7 mouse cellular contexts compared by ENCODE assay signal in the genomic region with DNA sequence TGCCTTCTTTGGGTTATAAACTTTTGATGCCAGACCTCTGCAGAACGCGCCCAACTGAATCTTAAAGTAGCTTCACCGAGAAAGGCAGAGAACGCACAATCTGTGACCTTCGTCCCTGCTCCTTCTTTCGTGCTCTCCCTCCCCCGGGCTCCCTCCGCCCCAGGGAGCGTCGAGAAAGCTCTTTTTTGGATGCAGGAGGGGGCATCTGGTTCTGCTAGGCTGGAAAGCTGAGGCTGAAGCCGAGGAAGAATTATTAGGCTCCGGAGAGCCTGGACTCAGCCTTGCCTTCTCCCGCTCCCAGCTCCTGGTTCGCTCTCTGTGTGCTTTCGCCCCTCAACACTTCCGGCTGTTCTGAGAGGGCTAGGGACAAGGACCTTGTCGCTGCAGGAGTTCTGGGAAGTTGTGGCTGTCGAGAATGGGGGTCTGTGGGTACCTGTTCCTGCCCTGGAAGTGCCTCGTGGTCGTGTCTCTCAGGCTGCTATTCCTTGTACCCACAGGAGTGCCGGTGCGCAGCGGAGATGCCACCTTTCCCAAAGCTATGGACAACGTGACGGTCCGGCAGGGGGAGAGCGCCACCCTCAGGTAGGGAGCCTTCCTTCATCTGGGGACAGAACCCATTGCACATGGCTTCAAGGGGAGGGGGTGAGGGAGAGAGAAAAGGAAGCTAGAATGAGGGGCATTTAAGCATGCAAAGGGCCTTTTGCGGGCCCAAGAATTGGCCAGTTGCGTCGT.
DNase-seq lines count a peak whose midpoint lies in the region; ATAC-seq and TF ChIP-seq lines count a peak whose summit lies in the region.

No protein-coding gene starts in this region.

- under 1% methylated on average over 30 of the region's 30 CpGs for WGBS in hindbrain, embryonic 12.5 days
- 1% methylated on average over 30 of the region's 30 CpGs for WGBS in neural tube, embryonic 12.5 days

- H3K27ac ChIP-seq in embryonic fibroblast, embryonic 13.5 days (ENCODE audit: insufficient read depth, low read length) = no peak overlapping the region
- no peak overlapping the region for H3K27ac ChIP-seq in hindbrain, embryonic 12.5 days
- no peak overlapping the region for H3K27ac ChIP-seq in neural tube, embryonic 12.5 days

- H3K36me3 ChIP-seq in hindbrain, embryonic 12.5 days = no peaks in the 10 kb centered on the region
- no peaks in the 10 kb centered on the region for H3K36me3 ChIP-seq in neural tube, embryonic 12.5 days

- H3K4me2 ChIP-seq in hindbrain, embryonic 12.5 days (replicated peaks) = peak overlapping the region; percentile 96
- peak overlapping the region; percentile 99 for H3K4me2 ChIP-seq in neural tube, embryonic 12.5 days (replicated peaks)

- H3K9me3 ChIP-seq in hindbrain, embryonic 12.5 days (replicated peaks) = no peaks in the 10 kb centered on the region
- H3K9me3 ChIP-seq in neural tube, embryonic 12.5 days = no peaks in the 10 kb centered on the region

- H3K4me3 ChIP-seq in embryonic fibroblast, embryonic 13.5 days (ENCODE audit: insufficient read depth, low read length) = peak overlapping the region; percentile 38
- peak overlapping the region; percentile 63 for H3K4me3 ChIP-seq in hindbrain, embryonic 12.5 days
- peak overlapping the region; percentile 59 for H3K4me3 ChIP-seq in neural tube, embryonic 12.5 days

- H3K9ac ChIP-seq in hindbrain, embryonic 12.5 days = peak overlapping the region; percentile 67
- H3K9ac ChIP-seq in neural tube, embryonic 12.5 days = peak overlapping the region; percentile 60

- no peaks in the 10 kb centered on the region; the same call in 1 of the 2 replicates for H3K4me1 ChIP-seq in embryonic fibroblast, embryonic 13.5 days (ENCODE audit: control insufficient read depth, insufficient read depth, low read length)
- H3K4me1 ChIP-seq in hindbrain, embryonic 12.5 days = peaks cover 9% of the 10 kb centered on the region
- peaks cover 16% of the 10 kb centered on the region for H3K4me1 ChIP-seq in neural tube, embryonic 12.5 days

- intact Hi-C loops in left cerebral cortex, postnatal 36 days (cut with DNase I) = loop anchor here (5.0 to 10.0 kb wide), 4 partner anchors 67 to 161 kb away; no protein-coding TSS in a partner anchor

- peaks cover 25% of the 10 kb centered on the region for H3K27me3 ChIP-seq in hindbrain, embryonic 12.5 days
- H3K27me3 ChIP-seq in neural tube, embryonic 12.5 days (replicated peaks) = peaks cover 11% of the 10 kb centered on the region; the same call in 1 of the 2 replicates

- TF ChIP-seq CTCF in embryonic fibroblast, embryonic 13.5 days (IDR thresholded peaks at IDR 0.05; ENCODE audit: borderline replicate concordance, insufficient read depth, low read length) = peak; percentile 52; the same call in 1 of the 2 replicates

- TF ChIP-seq POLR2A in embryonic fibroblast, embryonic 13.5 days (IDR thresholded peaks at IDR 0.05; ENCODE audit: low read depth, low read length) = no peak

- DNase-seq in WW6 (ENCODE audit: low read depth, low spot score) = peak; percentile 36
- peak; percentile 28 to 40 for DNase-seq in adrenal gland, postnatal 4 days (ENCODE audit: low spot score in 2 of 2)
- peak; percentile 84 to 87 for DNase-seq in left cerebral cortex, postnatal 36 days (ENCODE audit: low spot score in 2 of 2)
- DNase-seq in spleen, adult 18-20 months = no peak

- peak; percentile 69 for ATAC-seq in hindbrain, embryonic 12.5 days (ENCODE audit: low FRiP score)
- ATAC-seq in neural tube, embryonic 12.5 days (ENCODE audit: low FRiP score, low read depth) = peak; percentile 60

Comparison
In these comparisons a context has a peak if more than half of its experiments do, and no peak if none do; other contexts are left out.
1. DNase-seq: peak in WW6 (single experiment), adrenal gland, postnatal 4 days (2 of 2) and left cerebral cortex, postnatal 36 days (2 of 2); none in spleen, adult 18-20 months (0 of 2).
2. Peak in every context shown above with its lines, with median percentiles within 50 percentile points of each other: H3K4me3 ChIP-seq.